Mouse (Mus musculus) heart, adult 8-10 months (tissue): Measurements from ENCODE around the gene Ogfrl1. TPM values are rescaled to one million over a fixed set of nuclear protein-coding genes. Genes with fewer than 3 reads are reported as not detected.
"Not testable (repeated sequence)": the region's sequence is repeated elsewhere in the genome, so short reads cannot be mapped to it uniquely, and the experiment has no call there.

Experiments
- DNase-seq: peaks from one replicate; pipeline ENCODE4 v3.0.0; 2022; ENCODE audit warnings: low spot score
- total RNA-seq, 4 experiments: library from RNA; stranded (reverse); gene quantifications; 2 replicates each; pipeline ENCODE4 v1.2.4; 2022

Gene Ogfrl1
- 10 to 100 TPM; 13.6 to 18.5 (median 17.0) TPM for total RNA-seq

- no peak for DNase-seq
Observed at GRCm38 (mm10) chr1:23397623-23398022, at the start of gene Ogfrl1. Ogfrl1 (minus strand) TSS chr1:23397772.

- no peak for DNase-seq
Observed at GRCm38 (mm10) chr1:23445736-23446424, 48.3 kb upstream of the Ogfrl1 start.

- peak; percentile 54 for DNase-seq
Observed at GRCm38 (mm10) chr1:23433612-23434011, 36.0 kb upstream of the Ogfrl1 start.

- no peak for DNase-seq
Observed at GRCm38 (mm10) chr1:23426447-23426846, 28.9 kb upstream of the Ogfrl1 start.

- DNase-seq: no peak
Observed at GRCm38 (mm10) chr1:23418941-23419340, 21.4 kb upstream of the Ogfrl1 start.

- DNase-seq: no peak
Observed at GRCm38 (mm10) chr1:23418059-23418458, 20.5 kb upstream of the Ogfrl1 start.

GRCm38 (mm10) chr1:23417562-23417961, 20.0 kb upstream of the Ogfrl1 start:
- no peak for DNase-seq

- no peak for DNase-seq
Observed at GRCm38 (mm10) chr1:23411533-23411932, 14.0 kb upstream of the Ogfrl1 start.

GRCm38 (mm10) chr1:23409960-23410359, 12.4 kb upstream of the Ogfrl1 start:
- no peak for DNase-seq

- no peak for DNase-seq
Observed at GRCm38 (mm10) chr1:23402401-23402800, 4.8 kb upstream of the Ogfrl1 start.

GRCm38 (mm10) chr1:23399552-23399951, 2.0 kb upstream of the Ogfrl1 start:
- no peak for DNase-seq

GRCm38 (mm10) chr1:23394356-23394755, 3.2 kb downstream of the Ogfrl1 start:
- not testable (repeated sequence) for DNase-seq

- no peak for DNase-seq
Observed at GRCm38 (mm10) chr1:23391744-23392143, 5.8 kb downstream of the Ogfrl1 start.

- DNase-seq: no peak
Observed at GRCm38 (mm10) chr1:23384326-23384725, 13.2 kb downstream of the Ogfrl1 start.

- DNase-seq: peak; percentile 98
Observed at GRCm38 (mm10) chr1:23382806-23383653, 14.5 kb downstream of the Ogfrl1 start.

GRCm38 (mm10) chr1:23382461-23382805, 15.1 kb downstream of the Ogfrl1 start:
- no peak for DNase-seq

- no peak for DNase-seq
Observed at GRCm38 (mm10) chr1:23382037-23382436, 15.5 kb downstream of the Ogfrl1 start.

- peak; percentile 45 for DNase-seq
Observed at GRCm38 (mm10) chr1:23379911-23380740, 17.4 kb downstream of the Ogfrl1 start.

- no peak for DNase-seq
Observed at GRCm38 (mm10) chr1:23379321-23379720, 18.3 kb downstream of the Ogfrl1 start.

- DNase-seq: no peak
Observed at GRCm38 (mm10) chr1:23377572-23377971, 20.0 kb downstream of the Ogfrl1 start.

- DNase-seq: no peak
Observed at GRCm38 (mm10) chr1:23374156-23374555, 23.4 kb downstream of the Ogfrl1 start.

- no peak for DNase-seq
Observed at GRCm38 (mm10) chr1:23365614-23366013, 32.0 kb downstream of the Ogfrl1 start.
